Mouse (Mus musculus) lung, postnatal 0 days (tissue): ENCODE measurements around the gene Krt32. TPM values are rescaled to one million over a fixed set of nuclear protein-coding genes. Genes with fewer than 3 reads are reported as not detected.
A peak's percentile ranks its signal among the peaks of the same experiment; 100 is the strongest.

Source experiments
- ATAC-seq: fragments of 200-750 bp; cut with Nextera tagmentation; 2 replicates; pipeline ENCODE4 v1.8.0; 2017; ENCODE audit warnings: moderate library complexity
- DNase-seq: peaks from one replicate; pipeline ENCODE4 v3.0.0-alpha.2; 2016; ENCODE audit warnings: low spot score
- H3K27ac ChIP-seq: fragments of 300-500 bp; sonication (generic); 2 replicates; pipeline ENCODE4 v1.5.1; 2014; ENCODE audit warnings: antibody characterized with exemption, mild to moderate bottlenecking, low read length, mixed read lengths
- H3K27me3 ChIP-seq: fragments of 300-500 bp; sonication (generic); replicated peaks from 2 replicates; pipeline ENCODE4 v1.6.1; 2014; ENCODE audit warnings: low read length, mixed read lengths; ENCODE audit not compliant: insufficient read depth
- H3K36me3 ChIP-seq: fragments of 300-500 bp; sonication (generic); 2 replicates; pipeline ENCODE4 v1.6.1; 2014; ENCODE audit warnings: low read length, mixed read lengths; ENCODE audit not compliant: insufficient read depth
- H3K4me1 ChIP-seq: fragments of 300-500 bp; sonication (generic); 2 replicates; pipeline ENCODE4 v1.6.1; 2014; ENCODE audit warnings: antibody characterized with exemption, low read depth, low read length, mixed read lengths; ENCODE audit not compliant: insufficient read depth
- H3K4me2 ChIP-seq: fragments of 300-500 bp; sonication (generic); replicated peaks from 2 replicates; pipeline ENCODE4 v1.6.1; 2014; ENCODE audit warnings: low read depth, mild to moderate bottlenecking, low read length, moderate library complexity, mixed read lengths
- H3K4me3 ChIP-seq: fragments of 300-500 bp; sonication (generic); 2 replicates; pipeline ENCODE4 v1.5.1; 2014; ENCODE audit warnings: low read depth, low read length
- H3K9ac ChIP-seq: fragments of 300-500 bp; sonication (generic); replicated peaks from 2 replicates; pipeline ENCODE4 v1.6.1; 2014; ENCODE audit warnings: low read depth, mild to moderate bottlenecking
- H3K9me3 ChIP-seq: fragments of 300-500 bp; sonication (generic); 2 replicates; pipeline ENCODE4 v1.6.1; 2016; ENCODE audit warnings: low read length, mixed read lengths
- CTCF ChIP-seq: IDR thresholded peaks from 2 replicates; pipeline ENCODE4 v1.5.1; 2016; ENCODE audit warnings: antibody characterized with exemption, mild to moderate bottlenecking
- EP300 ChIP-seq: IDR thresholded peaks from 2 replicates; pipeline ENCODE4 v1.6.1; 2016; ENCODE audit warnings: antibody characterized with exemption, mild to moderate bottlenecking, control low read depth
- WGBS: fragments of 180-500 bp; shearing (Covaris S2); extraction: QIAGEN DNeasy Blood & Tissue Kit; methylation state at CpG from one replicate; pipeline ENCODE4 v1.1.7; 2014; 5-methylcytosine and 5-hydroxymethylcytosine counted together
- polyA plus RNA-seq: library from polyadenylated mRNA; unstranded; fragments of >200 nt; fragmentation: Nextera tagmentation; extraction: Ambion mirVana; gene quantifications from 2 replicates; pipeline ENCODE4 v1.2.1, GENCODE M21; 2015

Krt32 gene
- polyA plus RNA-seq = not detected in 2 replicates

GRCm38 (mm10) chr11:100087861-100088260, at the start of gene Krt32:
Gene Krt32, minus strand, starts transcription at chr11:100088226.
- H3K27me3 ChIP-seq = no peaks in the 10 kb centered on the region; the same call in 1 of the 2 replicates
- WGBS = 84% methylated on average over 10 of the region's 10 CpGs

GRCm38 (mm10) chr11:100137693-100138092, 49.7 kb upstream of the Krt32 start:
- 29% methylated on average over 5 of the region's 5 CpGs for WGBS

More at GRCm38 (mm10) chr11:100087861-100088260, at the start of gene Krt32:
- TF ChIP-seq EP300 = no peak
- no peak for TF ChIP-seq CTCF
- Histone ChIP-seq H3K9me3 (no peaks in the 10 kb centered on the region), H3K27ac (no peak within 1 kb of the TSS), H3K4me1 (no peaks in the 10 kb centered on the region), H3K36me3 (no peaks in the 10 kb centered on the region), H3K4me3 (no peak within 1 kb of the TSS), H3K4me2 (no peak within 1 kb of the TSS), H3K9ac (no peak within 1 kb of the TSS)
- ATAC-seq (no peak), DNase-seq (no peak)

GRCm38 (mm10) chr11:100136559-100136958, 48.5 kb upstream of the Krt32 start:
- Histone ChIP-seq H3K9ac (no peak overlapping the region), H3K4me1 (no peaks in the 10 kb centered on the region), H3K4me3 (no peak overlapping the region), H3K9me3 (no peaks in the 10 kb centered on the region), H3K4me2 (no peak overlapping the region), H3K27me3 (no peaks in the 10 kb centered on the region), H3K36me3 (no peaks in the 10 kb centered on the region), H3K27ac (no peak overlapping the region)
- ATAC-seq (no peak), DNase-seq (no peak)
- WGBS = 29% methylated on average over 5 of the region's 5 CpGs
- TF ChIP-seq CTCF (no peak), EP300 (no peak)

More at GRCm38 (mm10) chr11:100137693-100138092, 49.7 kb upstream of the Krt32 start:
- TF ChIP-seq EP300 (no peak), CTCF (no peak)
- Histone ChIP-seq H3K9me3 (no peaks in the 10 kb centered on the region), H3K9ac (no peak overlapping the region), H3K4me1 (no peaks in the 10 kb centered on the region), H3K36me3 (no peaks in the 10 kb centered on the region), H3K27ac (no peak overlapping the region), H3K4me3 (no peak overlapping the region), H3K27me3 (no peaks in the 10 kb centered on the region), H3K4me2 (no peak overlapping the region)
- ATAC-seq (no peak), DNase-seq (no peak)

GRCm38 (mm10) chr11:100135731-100136130, 47.7 kb upstream of the Krt32 start, which contains the start of gene Krt15:
Gene Krt15, minus strand, starts transcription at chr11:100135928.
- TF ChIP-seq CTCF (no peak), EP300 (no peak)
- H3K36me3 ChIP-seq = no peaks in the 10 kb centered on the region
- DNase-seq = no peak
- no peaks in the 10 kb centered on the region for H3K4me1 ChIP-seq
- no peak within 1 kb of the TSS for H3K9ac ChIP-seq
- ATAC-seq = no peak
- H3K9me3 ChIP-seq = no peaks in the 10 kb centered on the region
- 49% methylated on average over 7 of the region's 7 CpGs for WGBS
- no peak within 1 kb of the TSS for H3K27ac ChIP-seq
- H3K4me3 ChIP-seq = no peak within 1 kb of the TSS
- H3K27me3 ChIP-seq = no peaks in the 10 kb centered on the region
- H3K4me2 ChIP-seq = no peak within 1 kb of the TSS

- Histone ChIP-seq H3K36me3 (no peaks in the 10 kb centered on the region), H3K4me2 (no peak overlapping the region), H3K27ac (no peak overlapping the region), H3K4me3 (no peak overlapping the region), H3K9ac (no peak overlapping the region), H3K9me3 (no peaks in the 10 kb centered on the region), H3K27me3 (no peaks in the 10 kb centered on the region), H3K4me1 (0 out of 2 replicates have a peak, but pooled peaks cover 2% of the 10 kb centered on the region)
- DNase-seq (peak; percentile 27), ATAC-seq (no peak)
- WGBS = 65% methylated on average over 7 of the region's 7 CpGs
- TF ChIP-seq CTCF (no peak), EP300 (no peak)
These were observed 36.9 kb upstream of the Krt32 start for GRCm38 (mm10) chr11:100124901-100125300.

- Histone ChIP-seq H3K27ac (no peak within 1 kb of the TSS), H3K4me1 (0 out of 2 replicates have a peak, but pooled peaks cover 5% of the 10 kb centered on the region), H3K36me3 (no peaks in the 10 kb centered on the region), H3K9me3 (no peaks in the 10 kb centered on the region), H3K4me2 (no peak within 1 kb of the TSS), H3K9ac (no peak within 1 kb of the TSS), H3K4me3 (no peak within 1 kb of the TSS), H3K27me3 (no peaks in the 10 kb centered on the region)
- DNase-seq (no peak), ATAC-seq (no peak)
- WGBS = 82% methylated on average over 3 of the region's 3 CpGs
- TF ChIP-seq EP300 = no peak
- TF ChIP-seq CTCF = no peak
These were observed 33.4 kb upstream of the Krt32 start, which contains the start of gene Krt13 for GRCm38 (mm10) chr11:100121466-100121865. Gene Krt13, minus strand, starts transcription at chr11:100121566.

DNA sequence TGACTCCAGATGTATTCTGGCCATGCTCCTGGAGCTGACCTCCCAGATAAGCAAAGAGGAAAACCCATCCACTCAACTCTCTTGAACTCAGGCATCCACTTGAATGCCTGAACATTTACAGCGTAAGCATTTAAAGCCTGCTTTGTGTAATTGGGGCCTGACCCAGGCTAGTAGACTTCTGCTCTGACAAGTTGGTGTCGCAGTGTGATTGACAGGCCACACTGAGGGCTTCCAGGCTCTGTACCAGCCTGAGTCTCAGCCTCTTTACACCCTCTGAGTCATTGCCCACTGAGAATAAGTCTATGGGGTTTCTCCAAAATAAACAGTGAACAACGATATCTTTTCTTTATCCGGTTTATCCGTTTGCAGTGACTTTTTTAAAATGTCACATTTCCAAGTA, 32.3 kb upstream of the Krt32 start:
- ATAC-seq (peak; percentile 93), DNase-seq (peak; percentile 85)
- H3K9ac ChIP-seq = no peak overlapping the region
- no peak overlapping the region for H3K4me3 ChIP-seq
- no peaks in the 10 kb centered on the region for H3K9me3 ChIP-seq
- no peak overlapping the region for H3K27ac ChIP-seq
- H3K4me1 ChIP-seq = 0 out of 2 replicates have a peak, but pooled peaks cover 5% of the 10 kb centered on the region
- no peaks in the 10 kb centered on the region for H3K27me3 ChIP-seq
- TF ChIP-seq CTCF (no peak), EP300 (peak; percentile 72)
- H3K36me3 ChIP-seq = no peaks in the 10 kb centered on the region
- H3K4me2 ChIP-seq = no peak overlapping the region
- 50% methylated on average over 5 of the region's 5 CpGs for WGBS
